Mouse (Mus musculus) right cerebral cortex, postnatal 14 days (tissue): ENCODE results near the gene Sephs1.
A peak's percentile ranks its signal among the peaks of the same experiment; 100 is the strongest.

Experiments
- DNase-seq: peaks from one replicate; pipeline ENCODE4 v3.0.0; 2022

The Sephs1 gene

DNA sequence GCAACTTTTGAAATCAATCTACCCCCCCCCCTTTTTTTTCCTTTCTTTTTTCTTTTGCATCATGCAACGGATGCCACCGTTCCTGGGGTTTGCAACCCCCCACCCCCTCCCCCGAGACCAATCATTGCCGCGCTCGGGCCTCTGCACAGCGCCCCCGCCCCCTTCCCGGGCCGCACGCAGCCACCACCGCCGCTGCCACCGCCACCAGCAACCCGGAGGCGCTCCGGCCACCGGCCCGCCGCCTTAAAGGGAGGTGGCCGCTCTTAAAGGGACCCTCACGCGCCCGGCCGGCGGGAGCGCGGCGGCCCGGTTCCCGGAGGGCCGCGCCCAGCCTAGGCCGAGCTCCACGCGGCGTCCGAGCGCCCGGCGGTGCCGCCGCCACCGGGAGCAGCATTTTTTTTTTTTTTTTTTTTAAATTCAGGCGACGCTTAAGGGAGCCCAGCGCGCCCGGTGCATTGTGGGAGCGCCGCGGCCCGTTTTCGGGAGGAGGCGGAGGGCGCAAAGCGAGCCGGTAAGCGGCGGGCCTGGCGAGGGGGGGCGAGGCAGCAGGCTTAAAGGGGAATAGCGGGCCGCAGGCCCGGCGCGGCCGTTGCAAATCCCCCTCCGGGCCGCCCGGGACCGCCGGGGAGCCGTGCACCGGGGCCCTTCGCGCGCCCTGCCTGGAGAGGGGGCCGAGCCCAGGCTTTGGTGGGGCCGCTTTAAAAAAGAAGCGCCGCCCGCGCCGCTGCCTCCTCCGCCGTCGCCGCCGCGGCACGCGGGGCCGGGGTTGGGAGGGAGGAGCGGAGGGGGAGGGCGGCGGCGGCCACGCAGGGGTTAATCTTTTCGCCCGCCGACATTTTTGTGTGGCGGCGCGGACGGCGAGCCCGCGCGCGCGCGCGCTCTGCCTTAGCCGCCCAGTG is at the start of gene Sephs1:
Gene Sephs1 (plus strand): TSS at position 215 of the 899 bp plus-strand sequence.
- DNase-seq = peak; percentile 85

DNA sequence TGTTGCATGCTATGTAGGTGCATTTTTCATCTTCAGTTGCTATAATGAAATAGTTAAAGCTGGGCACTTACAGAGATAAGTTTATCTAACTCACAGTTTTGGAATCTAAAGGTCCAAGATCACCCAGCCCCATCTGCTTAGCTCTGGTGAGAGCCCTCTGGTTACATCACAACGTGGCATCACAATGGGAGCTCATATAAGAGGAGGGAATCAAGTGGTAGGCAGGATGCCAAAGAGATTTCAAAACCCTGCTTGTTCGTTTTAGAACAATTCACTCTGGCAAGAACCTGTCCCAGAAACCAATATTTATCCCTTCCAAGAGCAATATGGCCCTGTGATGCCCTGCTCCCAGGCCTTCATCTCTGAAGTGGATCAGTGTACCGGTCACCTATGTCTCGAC is 49.2 kb upstream of the Sephs1 start:
- no peak for DNase-seq

DNA sequence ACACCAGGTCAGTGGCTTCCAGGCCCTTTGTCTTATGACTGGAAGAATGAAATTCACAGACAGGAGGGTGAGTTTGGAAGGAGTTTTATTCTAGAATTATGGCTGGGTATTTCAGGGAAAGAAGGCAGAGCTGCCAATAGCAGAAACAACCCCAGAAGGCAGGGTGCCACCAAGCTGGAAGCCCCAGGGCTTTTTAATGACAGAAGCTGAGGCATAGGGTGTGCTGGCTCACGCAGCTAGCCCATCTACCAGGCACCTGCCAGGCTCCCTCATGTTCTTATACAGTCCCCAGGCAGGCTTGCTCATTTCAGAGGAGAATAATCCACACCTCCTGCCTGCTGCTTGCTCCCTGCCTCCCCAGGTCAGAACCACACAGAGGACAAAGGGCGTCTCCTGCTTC is 31.9 kb upstream of the Sephs1 start:
- no peak for DNase-seq

GRCm38 (mm10) chr2:4857186-4857585 is 24.2 kb upstream of the Sephs1 start:
- no peak for DNase-seq

- no peak for DNase-seq
Measured at GRCm38 (mm10) chr2:4858161-4858560, 23.2 kb upstream of the Sephs1 start.

DNA sequence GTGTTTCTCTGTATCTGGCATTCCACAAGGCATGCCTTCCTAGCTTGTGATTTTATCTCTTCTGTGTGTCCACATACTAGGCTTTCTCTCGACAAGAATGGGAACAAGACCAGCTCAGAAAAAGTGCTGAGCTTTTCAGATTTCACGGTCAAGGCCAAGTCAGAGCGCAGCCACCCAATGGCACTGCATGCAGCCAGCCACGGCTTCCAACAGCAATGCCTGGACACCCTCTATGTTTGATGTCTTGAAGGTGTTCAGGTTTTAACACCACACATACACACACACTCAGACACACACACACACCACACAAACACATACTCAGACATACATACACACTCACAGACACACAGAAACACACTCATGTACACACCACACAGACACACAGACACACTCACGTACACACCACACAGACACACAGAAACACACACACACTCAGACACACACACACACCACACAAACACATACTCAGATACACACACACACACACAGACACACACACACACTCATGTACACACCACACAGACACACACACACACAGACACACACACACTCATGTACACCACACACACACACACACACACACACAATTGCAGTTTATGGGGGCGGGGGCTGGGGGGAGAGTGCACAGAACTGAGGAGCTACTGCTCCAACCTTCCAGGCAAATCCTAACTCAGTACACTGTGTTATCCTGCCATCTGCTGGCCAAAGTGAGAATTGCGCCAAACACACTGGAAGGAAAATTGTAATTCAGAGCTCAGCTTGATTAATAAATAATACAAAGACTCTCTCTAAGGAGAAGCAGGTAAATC is 17.2 kb upstream of the Sephs1 start:
- DNase-seq = peak; percentile 80

- no peak for DNase-seq
Measured at GRCm38 (mm10) chr2:4864817-4865296, 16.5 kb upstream of the Sephs1 start.

DNA sequence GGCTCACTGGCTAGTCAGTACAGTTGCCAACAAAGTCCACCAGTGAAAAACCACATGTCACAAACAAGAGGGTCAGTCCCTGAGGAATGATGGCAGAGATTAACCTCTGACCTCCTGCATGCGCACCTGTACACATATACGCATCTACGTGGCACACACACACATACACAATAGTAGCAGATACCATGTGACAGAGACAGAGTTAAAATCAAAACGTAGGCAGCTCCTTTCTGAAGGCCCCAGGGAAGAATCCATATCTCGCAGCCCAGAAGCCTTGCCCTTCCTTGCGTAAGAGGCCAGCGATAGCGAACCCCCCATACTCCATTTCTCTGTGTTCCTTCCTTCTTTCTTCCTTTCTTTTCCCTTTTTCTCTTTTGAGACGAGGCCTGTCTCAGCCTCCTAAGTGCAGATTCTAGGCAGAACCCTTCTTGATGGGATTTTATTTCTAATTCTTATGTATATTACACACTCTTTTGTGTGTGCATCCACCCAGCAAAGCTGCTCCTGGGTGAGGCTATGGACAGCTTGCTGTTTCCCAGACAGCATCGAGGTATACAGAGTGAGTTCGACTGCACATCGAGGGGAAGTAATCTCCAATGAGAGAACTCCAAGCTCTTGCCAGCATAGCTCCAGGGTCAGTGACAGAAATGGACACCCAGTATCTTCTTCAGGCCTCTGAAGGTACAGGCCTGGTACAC is 13.2 kb upstream of the Sephs1 start:
- DNase-seq = no peak

- no peak for DNase-seq
Measured at GRCm38 (mm10) chr2:4872740-4873139, 8.6 kb upstream of the Sephs1 start.

- DNase-seq = no peak
Measured at GRCm38 (mm10) chr2:4873331-4873730, 8.0 kb upstream of the Sephs1 start.

DNA sequence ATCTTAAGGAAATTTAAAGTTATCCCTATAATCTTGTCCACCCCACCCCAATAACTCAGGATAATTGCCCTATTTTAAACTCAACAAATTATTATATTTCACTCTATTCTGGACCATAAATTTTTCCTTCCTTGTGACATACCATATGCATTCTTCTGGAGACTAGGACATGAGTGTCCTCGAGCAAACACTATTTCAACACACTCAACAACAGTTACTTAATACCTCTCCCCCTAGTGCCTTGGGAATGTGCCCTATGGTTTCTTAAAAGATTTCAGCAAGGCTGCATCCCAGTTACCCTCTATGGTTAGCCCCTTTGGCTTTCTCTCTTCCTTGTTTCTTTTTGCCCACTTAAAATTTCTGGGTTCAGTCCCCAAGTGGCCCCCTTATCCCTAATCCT is 6.3 kb upstream of the Sephs1 start:
- no peak for DNase-seq

DNA sequence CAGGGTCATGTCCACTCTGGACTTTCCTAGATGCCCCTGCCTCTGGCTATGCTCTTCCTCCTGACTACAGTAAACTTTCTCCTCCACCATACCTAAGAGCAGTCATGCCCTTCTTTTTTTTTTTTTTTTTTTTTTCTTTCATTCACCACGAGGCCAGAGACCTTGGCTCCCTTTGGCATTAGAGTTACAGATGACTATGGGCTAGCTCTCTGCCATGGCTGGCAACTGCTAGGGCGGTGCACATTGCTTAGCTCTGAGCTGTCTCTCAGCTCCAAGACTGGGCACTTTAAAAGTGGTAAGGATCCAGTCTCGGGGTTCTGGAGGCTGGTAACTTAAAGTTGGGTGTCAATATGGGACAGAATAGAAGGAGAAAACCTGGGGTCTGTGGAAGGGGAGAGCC is 5.2 kb upstream of the Sephs1 start:
- DNase-seq = no peak

DNA sequence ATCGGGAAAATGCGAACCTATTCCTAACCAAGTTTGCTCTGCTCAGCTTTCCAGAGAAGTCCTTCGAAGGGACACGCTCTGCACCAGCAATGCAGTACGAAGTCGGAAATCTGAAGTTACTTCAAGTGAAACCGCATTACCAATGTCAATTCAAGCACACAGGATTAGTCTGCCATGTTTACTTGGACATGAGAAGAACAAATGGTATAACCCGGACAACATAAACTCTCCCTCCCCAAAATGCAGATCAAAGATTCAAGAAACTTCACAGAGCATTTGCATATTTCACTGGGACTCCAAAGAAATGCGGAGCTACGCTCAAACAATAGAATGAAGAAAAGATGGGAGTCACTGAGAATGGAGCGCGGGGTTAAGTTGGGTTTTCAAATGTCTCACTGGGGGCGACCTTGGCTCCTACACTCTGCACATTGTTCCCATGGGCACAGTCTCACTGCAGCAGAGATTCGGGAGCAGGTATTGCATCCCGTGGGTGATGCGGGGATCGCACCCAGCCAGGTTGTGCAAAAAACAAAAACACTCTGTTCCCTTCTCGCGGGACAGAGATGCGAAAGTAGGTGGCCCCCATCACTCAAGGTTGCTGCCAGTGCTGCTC is 521 bp upstream of the Sephs1 start:
- peak; percentile 37 for DNase-seq

GRCm38 (mm10) chr2:4882249-4882791 is 956 bp downstream of the Sephs1 start:
- peak; percentile 56 for DNase-seq

DNA sequence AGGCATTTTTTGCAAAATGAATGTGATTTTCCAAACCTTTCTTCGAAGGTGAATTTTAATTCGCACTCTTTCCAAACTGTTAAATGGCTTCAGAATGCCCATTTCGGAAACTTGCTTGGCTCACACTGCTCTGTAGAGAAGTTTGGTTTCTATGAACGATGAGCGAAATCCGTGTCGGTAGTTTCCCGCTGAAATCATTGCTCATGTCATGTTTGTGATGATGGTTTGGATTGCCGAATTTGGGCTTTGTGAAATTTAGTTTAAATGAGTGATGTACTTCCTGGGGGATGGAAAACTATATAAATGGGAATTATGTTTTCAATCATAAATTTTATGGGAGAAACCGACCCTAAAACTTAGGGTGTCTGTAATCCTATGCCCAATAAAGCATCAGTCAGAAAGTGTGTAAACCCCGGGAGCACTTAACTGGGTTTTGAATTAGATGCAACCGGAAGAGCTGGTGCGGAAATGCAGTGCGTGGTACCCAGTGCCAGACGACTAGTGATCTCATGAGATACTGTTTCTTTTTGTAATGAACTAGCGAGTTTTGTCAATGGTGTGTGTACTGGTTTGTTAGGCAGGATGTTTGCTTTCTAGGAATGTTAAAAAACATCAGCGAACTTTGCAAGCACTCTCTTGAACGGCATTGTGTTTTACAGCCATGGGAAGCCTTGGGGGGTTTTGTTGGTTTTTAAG is 1.8 kb downstream of the Sephs1 start:
- DNase-seq = no peak

- no peak for DNase-seq
Measured at GRCm38 (mm10) chr2:4886896-4887295, 5.5 kb downstream of the Sephs1 start.

DNA sequence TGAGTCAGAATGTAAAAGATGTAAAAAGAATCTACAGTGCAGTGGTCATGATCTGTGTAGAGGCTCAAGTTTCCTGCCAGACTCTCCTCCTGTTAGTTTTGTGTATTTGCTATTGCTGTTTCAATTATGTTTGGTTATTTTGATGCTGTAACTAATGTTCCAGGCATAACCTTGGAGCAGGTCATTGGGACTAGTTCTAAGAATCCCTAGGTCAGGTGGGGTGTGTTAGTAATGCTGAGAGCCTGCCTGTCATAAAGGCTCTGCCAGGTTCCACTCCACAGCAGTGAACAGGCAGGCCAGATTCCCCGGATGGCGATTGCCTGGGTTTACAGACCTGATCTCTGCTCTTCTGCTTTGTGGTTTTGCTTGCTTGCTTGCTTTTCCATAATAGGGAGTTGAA is 14.2 kb downstream of the Sephs1 start:
- DNase-seq = no peak

GRCm38 (mm10) chr2:4896970-4897369 is 15.6 kb downstream of the Sephs1 start:
- DNase-seq = no peak

GRCm38 (mm10) chr2:4900624-4901023 is 19.3 kb downstream of the Sephs1 start:
- DNase-seq = no peak

GRCm38 (mm10) chr2:4902346-4902745 is 21.0 kb downstream of the Sephs1 start:
- DNase-seq = no peak

- no peak for DNase-seq
Measured at GRCm38 (mm10) chr2:4907120-4907519, 25.8 kb downstream of the Sephs1 start.

GRCm38 (mm10) chr2:4907916-4908315 is 26.6 kb downstream of the Sephs1 start:
- no peak for DNase-seq
